21 mouse cellular contexts compared by ENCODE assay signal in the genomic region with DNA sequence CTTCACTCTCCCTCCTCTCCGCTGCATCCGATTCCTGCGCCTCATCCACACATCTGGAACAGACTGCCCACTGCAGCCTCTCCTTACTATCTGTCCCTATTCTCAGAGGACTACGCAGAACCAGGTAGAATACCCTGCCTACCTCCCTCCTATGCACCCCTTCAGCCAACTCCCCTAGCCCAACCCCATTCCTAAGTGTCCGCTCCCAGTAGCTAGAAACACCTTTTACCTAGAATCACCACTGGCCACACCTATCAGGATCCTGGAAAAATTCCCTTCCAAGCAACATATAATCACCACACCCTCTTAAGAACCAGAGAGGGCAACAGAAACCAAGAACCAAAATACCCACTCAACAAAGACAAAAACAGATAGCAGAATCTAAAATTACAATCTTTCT. TPM values are rescaled to one million over a fixed set of nuclear protein-coding genes. Genes with fewer than 3 reads are reported as not detected.
DNase-seq lines count a peak whose midpoint lies in the region; ATAC-seq and TF ChIP-seq lines count a peak whose summit lies in the region.
"Had no signal": no experiment of that assay in that cellular context is flagged by ENCODE, and none has a peak within 500 bp of the region (broad histone marks: within the 10 kb centered on the region; RNA-seq: fewer than 3 reads in every experiment).

No protein-coding gene starts in this region.

- no peaks in the 10 kb centered on the region for H3K27me3 ChIP-seq in stomach, embryonic 14.5 days (ENCODE audit: control insufficient read depth, insufficient read depth, low read length)
- H3K27me3 ChIP-seq in stomach, embryonic 16.5 days (ENCODE audit: control insufficient read depth, insufficient read depth, low read length): no peaks in the 10 kb centered on the region
- no peaks in the 10 kb centered on the region for H3K27me3 ChIP-seq in stomach, postnatal 0 days (ENCODE audit: control insufficient read depth, insufficient read depth, low read length)
- H3K27me3 ChIP-seq in forebrain, embryonic 11.5 days (ENCODE audit: control insufficient read depth, insufficient read depth, low read length): no peaks in the 10 kb centered on the region
- H3K27me3 ChIP-seq: CH12.LX, Patski had no signal

- H3K9me3 ChIP-seq in stomach, embryonic 14.5 days (ENCODE audit: control insufficient read depth, low read depth, low read length): no peaks in the 10 kb centered on the region
- H3K9me3 ChIP-seq in stomach, embryonic 16.5 days (replicated peaks; ENCODE audit: control insufficient read depth, low read length): no peaks in the 10 kb centered on the region
- H3K9me3 ChIP-seq in stomach, postnatal 0 days (ENCODE audit: control insufficient read depth, low read length): no peaks in the 10 kb centered on the region
- H3K9me3 ChIP-seq in forebrain, embryonic 11.5 days (ENCODE audit: control insufficient read depth, low read length): no peaks in the 10 kb centered on the region
- H3K9me3 ChIP-seq: G1E had no signal

- H3K36me3 ChIP-seq in stomach, embryonic 14.5 days (ENCODE audit: control insufficient read depth, insufficient read depth, low read length): no peaks in the 10 kb centered on the region
- peaks cover 6% of the 10 kb centered on the region; the same call in 1 of the 2 replicates for H3K36me3 ChIP-seq in stomach, embryonic 16.5 days (ENCODE audit: control insufficient read depth, insufficient read depth, low read length)
- no peaks in the 10 kb centered on the region for H3K36me3 ChIP-seq in stomach, postnatal 0 days (ENCODE audit: control insufficient read depth, insufficient read depth, low read length)
- H3K36me3 ChIP-seq in forebrain, embryonic 11.5 days (ENCODE audit: control insufficient read depth, insufficient read depth, low read length): no peaks in the 10 kb centered on the region

- no peak for TF ChIP-seq EP300 in stomach, postnatal 0 days (optimal IDR thresholded peaks at IDR 0.05)

- WGBS in stomach, embryonic 14.5 days: 95% methylated on average over 4 of the region's 5 CpGs
- WGBS in stomach, embryonic 16.5 days: 88% methylated on average over 5 of the region's 5 CpGs
- 85% methylated on average over 5 of the region's 5 CpGs for whole genome bisulfite sequencing in stomach, postnatal 0 days
- 93% methylated on average over 5 of the region's 5 CpGs for WGBS in forebrain, embryonic 11.5 days

- no peak overlapping the region for H3K27ac ChIP-seq in stomach, embryonic 14.5 days (ENCODE audit: low read length)
- H3K27ac ChIP-seq in stomach, embryonic 16.5 days (ENCODE audit: low read length): no peak overlapping the region
- H3K27ac ChIP-seq in stomach, postnatal 0 days (replicated peaks): no peak overlapping the region
- H3K27ac ChIP-seq in forebrain, embryonic 11.5 days (ENCODE audit: low read depth, low read length): no peak overlapping the region

- ATAC-seq in stomach, embryonic 14.5 days (ENCODE audit: insufficient number of reproducible peaks, insufficient read depth, low FRiP score, low read depth): peak; percentile 49; the same call in 1 of the 2 replicates
- peak; percentile 83; the same call in 1 of the 2 replicates for ATAC-seq in stomach, embryonic 16.5 days (ENCODE audit: insufficient read depth, low FRiP score)
- ATAC-seq in stomach, postnatal 0 days (ENCODE audit: low FRiP score, low TSS enrichment): peak; percentile 90
- no peak for ATAC-seq in forebrain, embryonic 11.5 days (replicated peaks; ENCODE audit: low FRiP score)
- ATAC-seq: activated CD4-positive, CD25-positive, alpha-beta regulatory T cell, adult 4 months; CD4-positive, CD25-positive, alpha-beta regulatory T cell, adult 4 months; Patski had no signal

- peak; percentile 25 for DNase-seq in stomach, postnatal 0 days (ENCODE audit: low spot score)
- DNase-seq in cerebellum, adult 11-12 months: no peak
- DNase-seq in layer of hippocampus, postnatal 10 days (ENCODE audit: low spot score in 2 of 2): no peak
- DNase-seq in forebrain, embryonic 11.5 days (ENCODE audit: low spot score): no peak
- DNase-seq: adrenal gland, adult 2 months; adrenal gland, adult 8-10 months; adrenal gland, postnatal 10 days; adrenal gland, postnatal 14 days; adrenal gland, postnatal 25 days; adrenal gland, postnatal 36 days; B cell, adult 2 months; cerebellum, adult 11 months; cerebellum, adult 18-20 months; cerebellum, adult 2 months had no signal

- no peak overlapping the region for H3K4me2 ChIP-seq in stomach, embryonic 14.5 days (replicated peaks; ENCODE audit: low read depth, low read length)
- H3K4me2 ChIP-seq in stomach, embryonic 16.5 days (ENCODE audit: low read depth, low read length): no peak overlapping the region
- H3K4me2 ChIP-seq in stomach, postnatal 0 days (replicated peaks; ENCODE audit: low read depth): no peak overlapping the region
- H3K4me2 ChIP-seq in forebrain, embryonic 11.5 days (ENCODE audit: low read depth, low read length, severe bottlenecking): no peak overlapping the region

- no peak overlapping the region for H3K9ac ChIP-seq in stomach, embryonic 14.5 days (replicated peaks; ENCODE audit: low read depth, low read length)
- H3K9ac ChIP-seq in stomach, embryonic 16.5 days (ENCODE audit: low read length): no peak overlapping the region
- no peak overlapping the region for H3K9ac ChIP-seq in stomach, postnatal 0 days (ENCODE audit: low read length)
- H3K9ac ChIP-seq in forebrain, embryonic 11.5 days (ENCODE audit: low read length): no peak overlapping the region

- H3K4me3 ChIP-seq in stomach, embryonic 14.5 days (ENCODE audit: low read depth, low read length): no peak overlapping the region
- no peak overlapping the region for H3K4me3 ChIP-seq in stomach, embryonic 16.5 days (replicated peaks; ENCODE audit: low read length)
- H3K4me3 ChIP-seq in stomach, postnatal 0 days (ENCODE audit: low read depth, low read length): no peak overlapping the region
- H3K4me3 ChIP-seq in forebrain, embryonic 11.5 days (ENCODE audit: low read depth, low read length): no peak overlapping the region

- no peaks in the 10 kb centered on the region for H3K4me1 ChIP-seq in stomach, embryonic 14.5 days (ENCODE audit: control insufficient read depth, insufficient read depth, low read length)
- no peaks in the 10 kb centered on the region for H3K4me1 ChIP-seq in stomach, embryonic 16.5 days (ENCODE audit: control insufficient read depth, insufficient read depth, low read length)
- no peaks in the 10 kb centered on the region for H3K4me1 ChIP-seq in stomach, postnatal 0 days (replicated peaks; ENCODE audit: control insufficient read depth, insufficient read depth)
- 0 out of 2 replicates have a peak, but pooled peaks cover 2% of the 10 kb centered on the region for H3K4me1 ChIP-seq in forebrain, embryonic 11.5 days (replicated peaks; ENCODE audit: control insufficient read depth, insufficient read depth, low read length)

- no peak for TF ChIP-seq CTCF in stomach, postnatal 0 days (IDR thresholded peaks at IDR 0.05; ENCODE audit: low read depth)

RNA-seq across cellular contexts. Expression of a gene that starts 17.1 kb away (rescaled TPM):
- 127 and 135 TPM in 2 replicates for polyA plus RNA-seq in stomach, embryonic 14.5 days (2014; fragmentation: Nextera tagmentation; extraction: Ambion mirVana)
- polyA plus RNA-seq in stomach, embryonic 16.5 days (2015; fragmentation: Nextera tagmentation; extraction: Ambion mirVana): 133 and 136 TPM in 2 replicates
- 117 and 118 TPM in 2 replicates for polyA plus RNA-seq in stomach, postnatal 0 days (2015; fragmentation: Nextera tagmentation; extraction: Ambion mirVana)
- 10 to 100 TPM; 91.2 to 92.2 TPM for total RNA-seq in layer of hippocampus, postnatal 10 days (2021)
- 146 and 170 TPM in 2 replicates for polyA plus RNA-seq in forebrain, embryonic 11.5 days (2014; fragmentation: Nextera tagmentation; extraction: Ambion mirVana)
